Mouse (Mus musculus) NIH3T3 (cell line): ENCODE measurements around the gene Nexn.
"Not testable (repeated sequence)": the region's sequence is repeated elsewhere in the genome, so short reads cannot be mapped to it uniquely, and the experiment has no call there.

Experiments
- DNase-seq: peaks from one replicate; pipeline ENCODE4 v3.0.0-alpha.2; 2012; ENCODE audit warnings: low read depth

Gene Nexn

GRCm38 (mm10) chr3:152266036-152266421 lies at the start of gene Nexn:
Gene Nexn, minus strand, starts transcription at chr3:152266350.
- DNase-seq, result no peak

- DNase-seq, result peak; percentile 95
Observed at GRCm38 (mm10) chr3:152315613-152316012, 49.5 kb upstream of the Nexn start.

GRCm38 (mm10) chr3:152314666-152315065 lies 48.5 kb upstream of the Nexn start:
- DNase-seq, result not testable (repeated sequence)

- peak; percentile 42 for DNase-seq
Observed at GRCm38 (mm10) chr3:152309250-152309645, 43.1 kb upstream of the Nexn start.

GRCm38 (mm10) chr3:152308485-152309249 lies 42.5 kb upstream of the Nexn start:
- DNase-seq, result peak; percentile 88

GRCm38 (mm10) chr3:152305971-152306370 lies 39.8 kb upstream of the Nexn start:
- no peak for DNase-seq

- no peak for DNase-seq
Observed at GRCm38 (mm10) chr3:152305080-152305479, 38.9 kb upstream of the Nexn start.

- no peak for DNase-seq
Observed at GRCm38 (mm10) chr3:152304093-152304815, 38.1 kb upstream of the Nexn start.

GRCm38 (mm10) chr3:152302991-152303390 lies 36.8 kb upstream of the Nexn start:
- no peak for DNase-seq

GRCm38 (mm10) chr3:152300376-152301337 lies 34.5 kb upstream of the Nexn start:
- DNase-seq, result no peak

- DNase-seq, result no peak
Observed at GRCm38 (mm10) chr3:152295896-152296295, 29.7 kb upstream of the Nexn start.

GRCm38 (mm10) chr3:152294400-152294799 lies 28.2 kb upstream of the Nexn start:
- DNase-seq, result no peak

- DNase-seq, result no peak
Observed at GRCm38 (mm10) chr3:152293530-152294181, 27.5 kb upstream of the Nexn start.

- DNase-seq, result no peak
Observed at GRCm38 (mm10) chr3:152291895-152292294, 25.7 kb upstream of the Nexn start.

- DNase-seq, result peak; percentile 47
Observed at GRCm38 (mm10) chr3:152290175-152290798, 24.1 kb upstream of the Nexn start.

- no peak for DNase-seq
Observed at GRCm38 (mm10) chr3:152288740-152289139, 22.6 kb upstream of the Nexn start.

- no peak for DNase-seq
Observed at GRCm38 (mm10) chr3:152288276-152288675, 22.1 kb upstream of the Nexn start.

GRCm38 (mm10) chr3:152287810-152288209 lies 21.7 kb upstream of the Nexn start:
- DNase-seq, result no peak

- no peak for DNase-seq
Observed at GRCm38 (mm10) chr3:152284759-152285158, 18.6 kb upstream of the Nexn start.

GRCm38 (mm10) chr3:152284306-152284705 lies 18.2 kb upstream of the Nexn start:
- DNase-seq, result no peak

GRCm38 (mm10) chr3:152282126-152282525 lies 16.0 kb upstream of the Nexn start:
- DNase-seq, result peak; percentile 32
